Mouse (Mus musculus): Measurements from ENCODE around the gene Ostm1. TPM values are rescaled to one million over a fixed set of nuclear protein-coding genes. Genes with fewer than 3 reads are reported as not detected.
A peak's percentile ranks its signal among the peaks of the same experiment; 100 is the strongest.

Ostm1 gene
- total RNA-seq, 2 experiments from 2014 or later = 42.9 to 45.4 TPM

DNA sequence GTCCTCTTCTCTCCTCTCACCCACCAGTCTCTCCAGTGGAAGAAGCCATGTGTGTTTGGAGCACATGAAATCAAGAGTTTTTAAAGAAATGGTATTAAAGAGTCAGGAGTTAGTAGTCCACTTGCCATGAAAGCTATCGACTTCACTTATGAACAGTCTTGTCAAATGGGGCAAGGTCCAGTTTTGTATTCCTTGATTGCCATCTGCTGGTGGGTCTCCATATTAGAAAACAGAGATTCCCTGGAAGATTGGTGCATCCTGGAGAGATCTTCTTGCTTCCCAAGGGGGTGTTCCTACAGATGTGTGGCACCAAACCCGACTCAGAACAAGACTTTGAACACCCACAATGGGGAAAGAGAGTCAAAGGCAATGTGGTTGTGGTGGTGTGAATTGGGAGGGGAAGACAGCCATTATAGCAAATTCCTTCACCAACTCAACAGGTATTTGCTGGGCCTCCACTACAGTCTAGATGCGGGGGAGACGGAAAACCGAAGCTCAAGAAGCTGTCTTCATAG lies 151.0 kb downstream of the Ostm1 start:
- DNase-seq (ENCODE audit: low spot score in 2 of 2) = peak; percentile 25 to 60

DNA sequence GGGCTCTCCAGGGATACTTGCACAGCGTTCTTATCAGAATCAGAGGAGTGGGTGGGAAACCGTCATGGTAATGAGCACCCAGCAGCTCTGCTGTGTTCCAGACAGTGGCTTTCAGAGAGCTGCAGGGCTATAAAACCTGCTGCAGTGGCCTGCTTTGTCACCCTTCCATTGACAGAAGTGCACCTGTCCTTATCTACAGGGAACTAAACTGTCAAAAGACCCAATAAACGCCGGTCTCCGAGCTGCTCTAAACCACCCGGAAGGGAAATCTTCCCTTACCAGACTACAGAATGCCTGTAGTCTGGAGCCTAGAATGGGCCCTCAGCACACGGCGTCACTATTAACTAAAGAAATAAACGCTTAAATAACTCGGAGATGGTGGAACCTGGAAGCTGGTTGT lies 168.2 kb downstream of the Ostm1 start:
- no peak for DNase-seq (ENCODE audit: low spot score in 2 of 2)

Other genes with a start within 250 kb of the Ostm1 start
- 10 to 100 TPM in 1 of 2 experiments, 1 to 10 TPM in 1; 9.6 to 10.6 TPM for gene Afg1l, start 105.3 kb upstream of the Ostm1 start, total RNA-seq (2021)
- 100 to 1,000 TPM; 204 to 214 TPM for gene Snx3, start 81.8 kb upstream of the Ostm1 start, total RNA-seq (2021)
- 10 to 100 TPM; 13.1 to 14.1 TPM for gene Nr2e1, start 190 bp upstream of the Ostm1 start, total RNA-seq (2021)
- 10 to 100 TPM; 39.2 to 49.4 TPM for gene Sec63, start 177.7 kb downstream of the Ostm1 start, total RNA-seq (2021)